Mouse (Mus musculus) embryonic facial prominence, embryonic 10.5 days (tissue): ENCODE data around the gene Pomgnt2. TPM values are rescaled to one million over a fixed set of nuclear protein-coding genes. Genes with fewer than 3 reads are reported as not detected.
"Not testable (repeated sequence)": the region's sequence is repeated elsewhere in the genome, so short reads cannot be mapped to it uniquely, and the experiment has no call there.

Source experiments
- DNase-seq: peaks from one replicate; pipeline ENCODE4 v3.0.0-alpha.2; 2017; ENCODE audit warnings: low spot score
- H3K27ac ChIP-seq: fragments of 300-500 bp; sonication (generic); replicated peaks from 2 replicates; pipeline ENCODE4 v1.5.1; 2016; ENCODE audit warnings: mild to moderate bottlenecking
- H3K27me3 ChIP-seq: fragments of 300-500 bp; sonication (generic); replicated peaks from 2 replicates; pipeline ENCODE4 v1.6.1; 2016; ENCODE audit warnings: low read depth, mild to moderate bottlenecking; ENCODE audit not compliant: poor library complexity, severe bottlenecking
- H3K36me3 ChIP-seq: fragments of 300-500 bp; sonication (generic); replicated peaks from 2 replicates; pipeline ENCODE4 v1.6.1; 2016; ENCODE audit warnings: mild to moderate bottlenecking, moderate library complexity
- H3K4me1 ChIP-seq: fragments of 300-500 bp; sonication (generic); 2 replicates; pipeline ENCODE4 v1.6.1; 2016
- H3K4me3 ChIP-seq: fragments of 300-500 bp; sonication (generic); 2 replicates; pipeline ENCODE4 v1.5.1; 2016; ENCODE audit warnings: mild to moderate bottlenecking, moderate library complexity
- H3K9me3 ChIP-seq: fragments of 300-500 bp; sonication (generic); 2 replicates; pipeline ENCODE4 v1.6.1; 2016; ENCODE audit warnings: mild to moderate bottlenecking
- WGBS: fragments of 180-500 bp; shearing (Covaris S2); methylation state at CpG from one replicate; pipeline ENCODE4 v1.1.7; 2016; 5-methylcytosine and 5-hydroxymethylcytosine counted together
- polyA plus RNA-seq: library from polyadenylated mRNA; unstranded; fragments of >200 nt; fragmentation: Nextera tagmentation; extraction: Ambion mirVana; gene quantifications from 2 replicates; pipeline ENCODE4 v1.2.1, GENCODE M21; 2016

The Pomgnt2 gene
- polyA plus RNA-seq, 1 experiment from 2014 or later, result 13.9 TPM

GRCm38 (mm10) chr9:122024419-122024818 is 27.5 kb upstream of the Pomgnt2 start:
- Histone ChIP-seq H3K27ac (no peak overlapping the region; the same call in 1 of the 2 replicates), H3K4me3 (no peak overlapping the region), H3K9me3 (no peaks in the 10 kb centered on the region), H3K36me3 (no peaks in the 10 kb centered on the region), H3K27me3 (no peaks in the 10 kb centered on the region), H3K4me1 (peaks cover 35% of the 10 kb centered on the region)
- 90% methylated on average over 6 of the region's 6 CpGs for WGBS
- DNase-seq, result no peak

- H3K27me3 ChIP-seq, result no peaks in the 10 kb centered on the region
- H3K4me3 ChIP-seq, result no peak overlapping the region
- peaks cover 39% of the 10 kb centered on the region for H3K4me1 ChIP-seq
- no peaks in the 10 kb centered on the region for H3K36me3 ChIP-seq
- H3K9me3 ChIP-seq, result no peaks in the 10 kb centered on the region
- no peak overlapping the region for H3K27ac ChIP-seq
- WGBS, result 87% methylated on average over 5 of the region's 5 CpGs
- DNase-seq, result no peak
These were observed 27.0 kb upstream of the Pomgnt2 start for GRCm38 (mm10) chr9:122023873-122024272.

GRCm38 (mm10) chr9:122022776-122023175 is 25.9 kb upstream of the Pomgnt2 start:
- Histone ChIP-seq H3K4me1 (peaks cover 42% of the 10 kb centered on the region), H3K27ac (no peak overlapping the region), H3K9me3 (no peaks in the 10 kb centered on the region), H3K4me3 (no peak overlapping the region), H3K36me3 (no peaks in the 10 kb centered on the region), H3K27me3 (no peaks in the 10 kb centered on the region)
- DNase-seq, result no peak
- 74% methylated on average over 9 of the region's 9 CpGs for WGBS

DNA sequence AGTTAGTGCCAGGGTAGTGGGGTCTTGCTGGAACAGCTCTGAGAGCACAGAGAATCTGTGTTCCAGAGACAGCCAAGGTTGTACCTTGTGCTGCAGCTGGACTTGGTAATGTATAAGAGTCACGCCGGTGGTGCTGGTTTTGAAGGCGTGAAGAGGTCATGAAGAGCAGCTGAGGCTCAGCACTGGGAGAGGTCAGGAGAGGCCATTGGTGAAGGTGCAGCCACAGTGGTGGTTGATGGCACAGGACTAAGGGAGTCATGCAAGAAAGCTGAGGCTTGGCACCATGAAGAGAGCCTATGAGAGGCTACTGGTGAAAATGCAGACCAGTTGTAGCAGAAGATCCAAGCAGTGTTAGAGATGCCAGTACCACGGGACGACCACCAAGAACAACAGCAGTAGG is 24.7 kb upstream of the Pomgnt2 start:
- no peak for DNase-seq

GRCm38 (mm10) chr9:122021171-122021570 is 24.3 kb upstream of the Pomgnt2 start:
- not testable (repeated sequence) for H3K27me3 ChIP-seq, DNase-seq, H3K36me3 ChIP-seq, H3K27ac ChIP-seq, H3K9me3 ChIP-seq, H3K4me3 ChIP-seq
- H3K4me1 ChIP-seq, result peaks cover 26% of the 10 kb centered on the region
- 85% methylated on average over 4 of the region's 4 CpGs for WGBS

More for the DNA sequence above, 24.7 kb upstream of the Pomgnt2 start:
- 93% methylated on average over 5 of the region's 5 CpGs for WGBS
- Histone ChIP-seq H3K27me3 (no peaks in the 10 kb centered on the region), H3K27ac (no peak overlapping the region), H3K4me1 (peaks cover 30% of the 10 kb centered on the region), H3K9me3 (no peaks in the 10 kb centered on the region), H3K36me3 (no peaks in the 10 kb centered on the region), H3K4me3 (no peak overlapping the region)

- Histone ChIP-seq H3K36me3 (no peaks in the 10 kb centered on the region), H3K4me1 (peaks cover 18% of the 10 kb centered on the region), H3K27me3 (no peaks in the 10 kb centered on the region), H3K4me3 (no peak overlapping the region), H3K9me3 (no peaks in the 10 kb centered on the region), H3K27ac (no peak overlapping the region)
- no peak for DNase-seq
- WGBS, result 91% methylated on average over 4 of the region's 4 CpGs
These were observed 23.4 kb upstream of the Pomgnt2 start for GRCm38 (mm10) chr9:122020321-122020720.

DNA sequence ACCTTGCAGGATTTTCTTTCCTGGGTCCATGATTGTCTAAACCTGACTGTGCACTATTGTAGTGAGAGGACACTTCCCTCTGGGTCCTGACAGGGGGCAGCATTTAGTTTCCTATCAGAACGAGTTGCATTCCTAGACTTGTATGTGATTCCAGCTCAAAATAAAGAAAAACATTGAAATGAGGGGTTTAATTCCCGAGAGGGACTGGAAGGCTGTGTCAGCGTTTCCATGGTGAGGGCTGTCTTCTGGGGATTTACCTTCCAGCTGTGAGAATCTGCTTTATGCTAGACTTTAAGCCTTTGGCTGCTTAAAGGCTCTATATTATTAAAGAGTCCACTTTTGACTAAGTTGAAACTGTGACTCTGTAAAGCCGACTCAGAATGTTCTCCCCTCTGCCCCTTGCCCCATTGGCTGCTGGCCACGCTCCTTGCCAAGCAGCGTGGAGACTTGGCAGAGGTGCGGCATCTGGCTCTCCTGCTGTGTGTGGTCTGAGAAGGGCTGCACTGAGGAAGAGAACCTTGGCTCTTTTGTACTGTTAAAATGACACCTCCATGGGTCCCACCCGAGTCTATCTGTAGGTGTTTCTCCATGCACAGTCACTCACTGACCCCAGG is 22.0 kb upstream of the Pomgnt2 start:
- Histone ChIP-seq H3K27me3 (no peaks in the 10 kb centered on the region), H3K4me3 (no peak overlapping the region), H3K27ac (0 out of 2 replicates have a peak overlapping the region, but pooled peaks have one; percentile 20), H3K36me3 (no peaks in the 10 kb centered on the region), H3K4me1 (peaks cover 18% of the 10 kb centered on the region), H3K9me3 (no peaks in the 10 kb centered on the region)
- peak; percentile 61 for DNase-seq
- WGBS, result 18% methylated on average over 8 of the region's 8 CpGs

DNA sequence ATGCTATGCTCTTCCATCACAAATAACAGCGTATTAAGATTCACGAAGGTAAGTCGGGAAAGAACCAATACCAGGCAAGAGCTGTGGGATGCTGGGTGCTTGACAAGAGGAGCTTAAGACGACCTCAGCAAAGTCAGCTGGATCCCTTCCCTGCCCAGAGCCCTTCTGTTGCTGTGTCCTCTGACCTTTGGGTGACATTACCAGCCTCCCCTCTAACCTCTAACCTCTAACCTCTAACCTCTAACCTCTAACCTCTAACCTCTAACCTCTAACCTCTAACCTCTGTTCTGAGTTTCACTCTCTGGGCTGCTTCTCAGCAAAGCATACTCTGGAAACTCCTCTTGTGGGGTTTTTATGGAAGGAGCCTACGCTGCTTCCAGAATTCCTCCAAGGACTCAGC is 21.2 kb upstream of the Pomgnt2 start:
- no peaks in the 10 kb centered on the region for H3K27me3 ChIP-seq
- no peak overlapping the region for H3K4me3 ChIP-seq
- DNase-seq, result no peak
- no peak overlapping the region for H3K27ac ChIP-seq
- H3K36me3 ChIP-seq, result no peaks in the 10 kb centered on the region
- peaks cover 16% of the 10 kb centered on the region for H3K4me1 ChIP-seq
- no peaks in the 10 kb centered on the region for H3K9me3 ChIP-seq
- 78% methylated on average over 5 of the region's 5 CpGs for WGBS

DNA sequence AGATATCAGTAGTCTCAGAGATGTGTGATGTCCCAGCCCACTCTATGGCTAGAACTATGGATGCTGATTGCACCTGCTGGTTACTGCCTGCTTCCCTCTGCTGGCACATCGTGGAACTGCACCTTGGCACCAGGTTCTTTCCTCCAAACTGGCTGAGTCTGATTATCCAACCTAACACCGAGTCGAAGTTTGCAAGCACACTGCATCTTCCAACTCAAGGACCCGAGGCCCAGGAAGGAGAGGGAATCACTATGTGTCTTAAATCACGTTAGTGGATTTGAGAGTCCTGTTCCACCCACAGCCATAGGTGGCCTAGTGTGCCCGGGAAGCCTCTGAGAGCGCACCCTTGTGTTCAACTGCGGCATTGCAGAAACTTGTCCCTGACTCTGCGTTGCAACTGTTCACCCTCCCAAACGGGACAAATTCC is 17.3 kb upstream of the Pomgnt2 start:
- peaks cover 9% of the 10 kb centered on the region for H3K4me1 ChIP-seq
- H3K27me3 ChIP-seq, result no peaks in the 10 kb centered on the region
- 13% methylated on average over 10 of the region's 10 CpGs for WGBS
- H3K4me3 ChIP-seq, result 0 out of 2 replicates have a peak overlapping the region, but pooled peaks have one; percentile 3
- peak; percentile 80 for DNase-seq
- H3K9me3 ChIP-seq, result no peaks in the 10 kb centered on the region
- H3K36me3 ChIP-seq, result no peaks in the 10 kb centered on the region
- no peak overlapping the region for H3K27ac ChIP-seq

DNA sequence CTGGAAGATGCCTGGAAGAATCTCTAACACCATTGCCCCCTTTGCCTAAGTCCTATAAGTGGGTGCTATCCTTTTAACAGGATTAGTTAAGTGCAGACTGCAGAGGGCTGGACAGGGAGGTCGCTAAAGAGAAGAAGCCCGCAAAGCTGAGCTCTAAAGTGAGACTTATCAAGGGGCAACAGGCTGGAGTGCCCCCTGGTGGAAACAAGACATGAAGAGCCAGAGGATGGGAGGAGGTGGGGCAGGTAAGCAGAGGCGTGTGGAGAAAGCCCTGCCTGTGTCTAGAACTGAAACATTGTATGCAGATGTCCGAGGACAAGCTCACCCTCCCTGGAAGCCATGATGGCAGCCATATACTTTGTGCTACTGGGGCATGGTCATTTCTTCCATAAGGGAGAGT is 16.7 kb upstream of the Pomgnt2 start:
- Histone ChIP-seq H3K4me3 (no peak overlapping the region), H3K9me3 (no peaks in the 10 kb centered on the region), H3K36me3 (no peaks in the 10 kb centered on the region), H3K27me3 (no peaks in the 10 kb centered on the region), H3K27ac (no peak overlapping the region), H3K4me1 (peaks cover 2% of the 10 kb centered on the region; the same call in 1 of the 2 replicates)
- 78% methylated on average over 4 of the region's 4 CpGs for WGBS
- DNase-seq, result no peak

DNA sequence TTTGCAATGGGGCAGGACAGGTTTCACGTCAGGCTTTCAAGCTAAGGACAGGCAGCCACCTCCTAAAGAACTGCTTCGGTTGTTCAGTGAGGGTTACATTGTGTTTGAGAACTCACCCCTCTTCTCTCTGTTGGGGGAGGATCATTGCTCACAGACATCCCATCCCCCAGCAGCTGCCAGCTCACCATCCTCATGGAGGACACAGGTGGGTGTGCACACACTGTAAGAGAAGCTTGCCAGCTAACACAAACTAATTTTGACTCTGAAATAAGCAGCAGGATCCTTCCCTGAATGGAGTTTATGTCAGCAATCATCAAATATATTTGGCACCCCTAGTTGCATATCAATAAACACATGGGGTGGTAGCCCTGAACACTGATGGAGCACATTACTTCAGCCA is 15.9 kb upstream of the Pomgnt2 start:
- no peak for DNase-seq
- Histone ChIP-seq H3K36me3 (no peaks in the 10 kb centered on the region), H3K9me3 (no peaks in the 10 kb centered on the region), H3K4me1 (no peaks in the 10 kb centered on the region), H3K27me3 (no peaks in the 10 kb centered on the region), H3K4me3 (no peak overlapping the region), H3K27ac (no peak overlapping the region)
- WGBS, result 84% methylated on average over 2 of the region's 2 CpGs

- WGBS, result 90% methylated on average over 2 of the region's 2 CpGs
- Histone ChIP-seq H3K27ac (no peak overlapping the region), H3K36me3 (no peaks in the 10 kb centered on the region), H3K4me3 (no peak overlapping the region), H3K4me1 (no peaks in the 10 kb centered on the region), H3K9me3 (no peaks in the 10 kb centered on the region), H3K27me3 (no peaks in the 10 kb centered on the region)
- no peak for DNase-seq
These were observed 13.8 kb upstream of the Pomgnt2 start for GRCm38 (mm10) chr9:122010751-122011150.

GRCm38 (mm10) chr9:122008876-122009275 is 12.0 kb upstream of the Pomgnt2 start:
- H3K27me3 ChIP-seq, result no peaks in the 10 kb centered on the region
- DNase-seq, result no peak
- no peak overlapping the region for H3K4me3 ChIP-seq
- no peaks in the 10 kb centered on the region for H3K36me3 ChIP-seq
- H3K27ac ChIP-seq, result no peak overlapping the region
- H3K9me3 ChIP-seq, result no peaks in the 10 kb centered on the region
- H3K4me1 ChIP-seq, result no peaks in the 10 kb centered on the region
- 56% methylated on average over 2 of the region's 2 CpGs for WGBS
